ENCODE assay signal across 16 mouse cellular contexts in the genomic region with DNA sequence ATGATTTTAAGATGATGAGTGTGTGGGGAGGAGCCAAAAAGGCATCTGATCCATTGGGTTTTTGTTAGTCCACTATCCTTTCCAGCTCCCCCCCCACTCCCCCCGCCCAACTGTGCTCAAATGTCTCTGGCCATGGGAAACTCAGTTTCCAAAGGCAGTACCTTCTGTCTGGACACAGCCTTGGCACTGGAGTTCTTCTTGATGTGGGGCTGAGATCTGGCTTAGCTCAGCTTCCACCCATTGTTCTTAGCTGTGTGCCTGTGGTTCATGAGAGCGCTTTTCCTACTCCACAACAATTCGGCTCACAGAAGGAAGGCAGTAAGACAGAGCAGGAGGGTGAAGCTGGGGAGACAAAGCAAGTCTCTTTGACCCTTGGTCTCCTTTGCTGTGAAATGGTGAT. TPM values are rescaled to one million over a fixed set of nuclear protein-coding genes. Genes with fewer than 3 reads are reported as not detected.
DNase-seq lines count a peak whose midpoint lies in the region; ATAC-seq and TF ChIP-seq lines count a peak whose summit lies in the region.
"Had no signal": no experiment of that assay in that cellular context is flagged by ENCODE, and none has a peak within 500 bp of the region (broad histone marks: within the 10 kb centered on the region; RNA-seq: fewer than 3 reads in every experiment).

No protein-coding gene starts in this region.

- intact Hi-C loops in heart, postnatal 36 days (cut with DNase I) = loop anchor here (2.0 kb wide), 4 partner anchors 34 to 256 kb away; no protein-coding TSS in a partner anchor

- no peaks in the 10 kb centered on the region for H3K27me3 ChIP-seq in embryonic facial prominence, embryonic 10.5 days (replicated peaks; ENCODE audit: low read depth, poor library complexity, severe bottlenecking)
- no peaks in the 10 kb centered on the region for H3K27me3 ChIP-seq in cerebellum, adult 2 months (ENCODE audit: control insufficient read depth, insufficient read depth, low read length)
- H3K27me3 ChIP-seq in intestine, embryonic 15.5 days (replicated peaks) = no peaks in the 10 kb centered on the region
- H3K27me3 ChIP-seq: heart, embryonic 13.5 days; megakaryocyte, embryonic 14.5 days; stomach, embryonic 15.5 days had no signal

- 71% methylated on average over 3 of the region's 3 CpGs for WGBS in embryonic facial prominence, embryonic 10.5 days
- WGBS in cerebellum, adult 2 months = 76% methylated on average over 3 of the region's 3 CpGs
- WGBS in intestine, embryonic 15.5 days = 80% methylated on average over 3 of the region's 3 CpGs

- no peak overlapping the region for H3K4me3 ChIP-seq in brown adipose tissue, adult 24 weeks (ENCODE audit: insufficient read depth, low read depth, low read length)
- no peak overlapping the region for H3K4me3 ChIP-seq in embryonic facial prominence, embryonic 10.5 days
- H3K4me3 ChIP-seq in cerebellum, adult 2 months (replicated peaks; ENCODE audit: insufficient read depth, low read depth, low read length) = no peak overlapping the region
- no peak overlapping the region for H3K4me3 ChIP-seq in intestine, embryonic 15.5 days (replicated peaks)
- H3K4me3 ChIP-seq: forebrain, embryonic 10.5 days; heart, embryonic 13.5 days; megakaryocyte, embryonic 14.5 days; stomach, embryonic 15.5 days had no signal

- ATAC-seq in intestine, embryonic 15.5 days = no peak
- ATAC-seq: inflammation-experienced regulatory T-cells, adult 6 months had no signal

- H3K36me3 ChIP-seq in embryonic facial prominence, embryonic 10.5 days (replicated peaks) = no peaks in the 10 kb centered on the region
- H3K36me3 ChIP-seq in intestine, embryonic 15.5 days = no peaks in the 10 kb centered on the region
- H3K36me3 ChIP-seq: forebrain, embryonic 10.5 days; heart, embryonic 13.5 days; stomach, embryonic 15.5 days had no signal

- peak overlapping the region; percentile 91 for H3K27ac ChIP-seq in brown adipose tissue, adult 24 weeks (replicated peaks; ENCODE audit: low read depth, low read length)
- H3K27ac ChIP-seq in embryonic facial prominence, embryonic 10.5 days (replicated peaks) = peak overlapping the region; percentile 30
- H3K27ac ChIP-seq in cerebellum, adult 2 months (ENCODE audit: insufficient read depth, low read length) = no peak overlapping the region
- H3K27ac ChIP-seq in intestine, embryonic 15.5 days = no peak overlapping the region
- H3K27ac ChIP-seq: forebrain, embryonic 10.5 days; heart, embryonic 13.5 days; stomach, embryonic 15.5 days had no signal

- no peak overlapping the region for H3K9ac ChIP-seq in intestine, embryonic 15.5 days
- H3K9ac ChIP-seq: heart, embryonic 13.5 days; stomach, embryonic 15.5 days had no signal

- H3K4me1 ChIP-seq in brown adipose tissue, adult 24 weeks (ENCODE audit: control insufficient read depth, insufficient read depth, insufficient read length, low read length) = 0 out of 2 replicates have a peak, but pooled peaks cover 6% of the 10 kb centered on the region
- H3K4me1 ChIP-seq in embryonic facial prominence, embryonic 10.5 days = peaks cover 8% of the 10 kb centered on the region
- no peaks in the 10 kb centered on the region for H3K4me1 ChIP-seq in cerebellum, adult 2 months (ENCODE audit: control insufficient read depth, insufficient read depth, low read length)
- H3K4me1 ChIP-seq in intestine, embryonic 15.5 days (replicated peaks) = no peaks in the 10 kb centered on the region
- H3K4me1 ChIP-seq: heart, embryonic 13.5 days; megakaryocyte, embryonic 14.5 days had no signal

- TF ChIP-seq CTCF in cerebellum, adult 2 months (IDR thresholded peaks at IDR 0.05; ENCODE audit: borderline replicate concordance, insufficient read depth, low read depth, low read length) = no peak

- DNase-seq in embryonic facial prominence, embryonic 10.5 days (ENCODE audit: low spot score) = no peak
- peak; percentile 13 to 32 for DNase-seq in heart, postnatal 36 days
- peak; percentile 27 to 51 for DNase-seq in lung, adult 18-20 months
- DNase-seq in cerebellum, adult 2 months = no peak
- DNase-seq in right cerebral cortex, postnatal 14 days = no peak
- DNase-seq: adrenal gland, adult 8-10 months; cerebellum, adult 11 months; right cerebral cortex, postnatal 4 days had no signal

- no peaks in the 10 kb centered on the region for H3K9me3 ChIP-seq in embryonic facial prominence, embryonic 10.5 days
- H3K9me3 ChIP-seq in intestine, embryonic 15.5 days = no peaks in the 10 kb centered on the region
- H3K9me3 ChIP-seq: forebrain, embryonic 10.5 days; heart, embryonic 13.5 days; megakaryocyte, embryonic 14.5 days; stomach, embryonic 15.5 days had no signal

- no peak for TF ChIP-seq POLR2A in cerebellum, adult 2 months (IDR thresholded peaks at IDR 0.05; ENCODE audit: borderline replicate concordance, insufficient read depth, low read length)

- H3K4me2 ChIP-seq in intestine, embryonic 15.5 days (replicated peaks) = no peak overlapping the region
- H3K4me2 ChIP-seq: heart, embryonic 13.5 days; liver, embryonic 11.5 days; stomach, embryonic 15.5 days had no signal

RNA-seq across cellular contexts. Expression of a gene that starts 47.0 kb away (rescaled TPM):
- polyA plus RNA-seq in brown adipose tissue, adult 24 weeks (2012; ENCODE audit: insufficient read depth, insufficient read length, missing spikeins) = 30.1 and 39.8 TPM in 2 replicates
- 174 and 177 TPM in 2 replicates for polyA plus RNA-seq in embryonic facial prominence, embryonic 10.5 days (2016; fragmentation: Nextera tagmentation; extraction: Ambion mirVana)
- 10 to 100 TPM; 25.7 to 33.1 TPM for total RNA-seq in heart, postnatal 36 days (2021)
- polyA plus RNA-seq in cerebellum, adult 2 months (2012; rRNA removed) = 106 and 109 TPM in 2 replicates
- 107 and 121 TPM in 2 replicates for polyA plus RNA-seq in intestine, embryonic 15.5 days (2015; fragmentation: Nextera tagmentation; extraction: Ambion mirVana)

Comparison
In these comparisons a context has a peak if more than half of its experiments do, and no peak if none do; other contexts are left out.
1. H3K27ac ChIP-seq: peak in brown adipose tissue, adult 24 weeks (single experiment) and embryonic facial prominence, embryonic 10.5 days (single experiment); none in cerebellum, adult 2 months (single experiment) and intestine, embryonic 15.5 days (single experiment).
2. DNase-seq: peak in heart, postnatal 36 days (2 of 2) and lung, adult 18-20 months (2 of 2); none in embryonic facial prominence, embryonic 10.5 days (single experiment), cerebellum, adult 2 months (0 of 2) and right cerebral cortex, postnatal 14 days (single experiment).